Mouse (Mus musculus) hindbrain, embryonic 12.5 days (tissue): ENCODE measurements around the gene Uqcrc1. TPM values are rescaled to one million over a fixed set of nuclear protein-coding genes. Genes with fewer than 3 reads are reported as not detected.

Source experiments
- ATAC-seq: fragments of 200-750 bp; cut with Nextera tagmentation; 2 replicates; pipeline ENCODE4 v1.8.0; 2017; ENCODE audit warnings: moderate TSS enrichment; ENCODE audit not compliant: low FRiP score
- H3K27ac ChIP-seq: fragments of 300-500 bp; sonication (generic); 2 replicates; pipeline ENCODE4 v1.5.1; 2016; ENCODE audit warnings: mild to moderate bottlenecking
- H3K27me3 ChIP-seq: fragments of 300-500 bp; sonication (generic); 2 replicates; pipeline ENCODE4 v1.6.1; 2016; ENCODE audit warnings: mild to moderate bottlenecking
- H3K36me3 ChIP-seq: fragments of 300-500 bp; sonication (generic); 2 replicates; pipeline ENCODE4 v1.6.1; 2016; ENCODE audit warnings: mild to moderate bottlenecking
- H3K4me1 ChIP-seq: fragments of 300-500 bp; sonication (generic); 2 replicates; pipeline ENCODE4 v1.6.1; 2016
- H3K4me2 ChIP-seq: fragments of 300-500 bp; sonication (generic); replicated peaks from 2 replicates; pipeline ENCODE4 v1.6.1; 2016; ENCODE audit warnings: mild to moderate bottlenecking
- H3K4me3 ChIP-seq: fragments of 300-500 bp; sonication (generic); 2 replicates; pipeline ENCODE4 v1.5.1; 2016; ENCODE audit warnings: mild to moderate bottlenecking
- H3K9ac ChIP-seq: fragments of 300-500 bp; sonication (generic); 2 replicates; pipeline ENCODE4 v1.6.1; 2016; ENCODE audit warnings: mild to moderate bottlenecking, moderate library complexity
- H3K9me3 ChIP-seq: fragments of 300-500 bp; sonication (generic); replicated peaks from 2 replicates; pipeline ENCODE4 v1.6.1; 2016; ENCODE audit warnings: mild to moderate bottlenecking
- WGBS: fragments of 180-500 bp; shearing (Covaris S2); methylation state at CpG from one replicate; pipeline ENCODE4 v1.1.7; 2016; 5-methylcytosine and 5-hydroxymethylcytosine counted together
- polyA plus RNA-seq: library from polyadenylated mRNA; unstranded; fragments of >200 nt; fragmentation: Nextera tagmentation; extraction: Ambion mirVana; gene quantifications from 2 replicates; pipeline ENCODE4 v1.2.1, GENCODE M21; 2016

The Uqcrc1 gene
- 346 and 367 TPM in 2 replicates for polyA plus RNA-seq

DNA sequence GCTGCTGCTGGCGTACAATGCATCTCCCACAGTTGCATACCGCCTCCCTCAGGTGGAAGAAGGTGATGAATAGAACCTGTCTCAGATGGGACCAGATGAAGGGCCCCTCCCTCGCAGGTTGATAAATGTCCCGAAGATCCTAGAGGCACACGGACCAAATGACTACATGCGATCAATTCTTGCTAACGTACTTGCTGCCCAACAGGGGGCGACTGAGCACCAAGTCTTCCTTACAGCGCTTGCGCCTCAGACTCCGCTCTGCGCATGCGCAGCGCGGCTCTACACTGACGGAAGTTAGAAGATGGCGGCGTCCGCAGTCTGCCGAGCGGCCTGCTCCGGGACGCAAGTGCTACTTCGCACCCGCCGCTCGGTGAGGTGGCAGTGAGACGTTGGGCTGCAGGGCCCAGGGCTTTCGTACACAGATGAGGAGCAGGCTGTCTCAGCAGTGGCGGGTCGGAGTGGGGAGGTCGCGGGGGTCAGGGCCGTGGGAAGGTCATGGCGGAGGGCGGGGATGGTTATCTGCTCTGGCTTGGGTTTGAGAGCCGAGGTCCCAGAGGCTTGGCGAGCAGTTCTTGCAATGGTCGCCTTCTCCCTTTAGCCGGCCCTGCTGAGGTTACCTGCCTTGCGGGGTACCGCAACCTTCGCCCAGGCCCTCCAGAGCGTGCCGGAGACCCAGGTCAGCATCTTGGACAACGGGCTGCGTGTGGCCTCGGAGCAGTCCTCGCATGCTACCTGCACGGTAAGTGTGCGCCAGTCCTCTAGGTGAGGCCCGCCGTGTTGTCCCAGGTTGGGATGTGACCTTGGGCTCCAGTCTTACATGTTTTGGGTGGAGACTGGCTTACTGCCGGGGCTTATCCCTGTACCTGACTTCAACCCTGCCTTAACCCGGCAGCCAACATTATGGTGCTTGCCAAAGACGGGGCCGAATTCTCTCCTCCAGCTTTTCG, at the start of gene Uqcrc1:
TSS of gene Uqcrc1 (plus strand) at position 216 of the 947 bp plus-strand sequence.
- Histone ChIP-seq H3K9me3 (no peaks in the 10 kb centered on the region), H3K4me3 (peak within 1 kb of the TSS; percentile 94), H3K4me2 (peak within 1 kb of the TSS; percentile 90), H3K27me3 (no peaks in the 10 kb centered on the region), H3K27ac (peak within 1 kb of the TSS; percentile 64; the same call in 1 of the 2 replicates), H3K4me1 (peaks cover 7% of the 10 kb centered on the region), H3K9ac (peak within 1 kb of the TSS; percentile 93), H3K36me3 (peaks cover 29% of the 10 kb centered on the region)
- 1% methylated on average over 57 of the region's 58 CpGs for WGBS
- peak; percentile 90 for ATAC-seq

DNA sequence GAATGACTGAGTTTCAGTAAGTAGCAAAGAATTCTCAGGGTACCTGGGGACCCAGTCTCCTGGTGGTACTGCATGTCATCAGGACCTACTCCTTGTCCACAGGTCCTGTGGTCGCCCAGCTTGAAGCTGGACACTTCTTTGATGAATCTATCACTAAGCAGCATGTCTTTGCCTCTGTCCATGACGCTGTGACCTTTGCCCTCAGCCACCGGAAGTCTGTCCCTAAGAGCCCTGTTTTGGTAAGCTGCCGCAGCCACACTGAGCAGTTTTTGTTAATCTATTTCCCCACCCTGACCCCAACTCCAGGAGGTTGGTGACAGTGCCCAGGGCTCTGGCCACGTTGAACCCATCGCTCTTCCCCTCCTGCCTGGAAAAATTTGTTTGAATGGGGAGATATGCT, 24.1 kb upstream of the Uqcrc1 start:
- no peak overlapping the region for H3K4me3 ChIP-seq
- no peaks in the 10 kb centered on the region for H3K9me3 ChIP-seq
- no peak overlapping the region for H3K4me2 ChIP-seq
- WGBS: 59% methylated on average over 6 of the region's 6 CpGs
- no peaks in the 10 kb centered on the region for H3K27me3 ChIP-seq
- H3K4me1 ChIP-seq: no peaks in the 10 kb centered on the region
- no peak overlapping the region for H3K27ac ChIP-seq
- no peaks in the 10 kb centered on the region for H3K36me3 ChIP-seq
- no peak for ATAC-seq
- no peak overlapping the region for H3K9ac ChIP-seq

DNA sequence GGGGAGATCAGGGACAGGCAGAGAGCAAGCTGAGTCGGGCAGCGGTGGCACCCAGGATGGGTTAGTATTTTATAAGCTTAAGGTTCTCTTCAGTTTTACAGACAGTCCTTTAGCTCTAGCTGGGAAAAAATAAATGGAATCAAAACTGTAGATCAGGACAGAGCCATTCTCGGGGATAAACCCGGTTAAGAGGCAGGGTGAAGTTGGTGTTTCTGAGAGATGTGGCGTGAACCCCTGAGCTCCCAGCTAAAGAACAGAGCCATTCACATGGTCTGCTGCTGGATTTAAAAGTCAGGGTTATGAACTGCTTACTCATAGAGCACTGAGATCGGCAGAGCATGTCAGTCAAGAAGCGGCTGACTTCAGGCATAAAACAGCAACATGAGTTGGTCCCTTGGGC, 23.3 kb upstream of the Uqcrc1 start:
- H3K9ac ChIP-seq: no peak overlapping the region
- no peaks in the 10 kb centered on the region for H3K27me3 ChIP-seq
- no peak overlapping the region for H3K4me3 ChIP-seq
- H3K27ac ChIP-seq: no peak overlapping the region
- 84% methylated on average over 7 of the region's 7 CpGs for WGBS
- ATAC-seq: no peak
- no peaks in the 10 kb centered on the region for H3K36me3 ChIP-seq
- H3K9me3 ChIP-seq: no peaks in the 10 kb centered on the region
- H3K4me2 ChIP-seq: no peak overlapping the region
- H3K4me1 ChIP-seq: no peaks in the 10 kb centered on the region

DNA sequence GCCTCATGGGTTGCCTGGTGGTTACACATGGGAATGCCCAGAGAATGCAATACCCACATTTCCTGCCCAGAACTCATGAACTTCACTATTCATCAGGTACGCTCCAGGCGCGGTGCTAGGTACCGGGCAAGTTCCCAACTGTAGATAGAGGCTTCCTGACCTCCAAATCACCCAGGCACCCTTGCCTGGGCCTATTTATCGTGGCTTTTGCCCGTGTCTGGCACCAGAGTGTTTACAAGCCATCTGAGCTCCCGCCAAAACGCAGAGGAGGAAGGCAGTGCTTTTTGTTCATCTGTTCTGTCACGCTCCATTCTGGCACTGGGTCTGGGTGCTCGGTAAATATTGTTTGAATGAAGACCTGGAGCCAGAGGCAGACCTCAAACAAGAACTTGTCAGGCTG, 22.8 kb upstream of the Uqcrc1 start:
- 81% methylated on average over 10 of the region's 10 CpGs for WGBS
- Histone ChIP-seq H3K4me2 (no peak overlapping the region), H3K4me3 (no peak overlapping the region), H3K9me3 (no peaks in the 10 kb centered on the region), H3K9ac (no peak overlapping the region), H3K4me1 (no peaks in the 10 kb centered on the region), H3K27me3 (no peaks in the 10 kb centered on the region), H3K27ac (no peak overlapping the region), H3K36me3 (no peaks in the 10 kb centered on the region)
- ATAC-seq: no peak

DNA sequence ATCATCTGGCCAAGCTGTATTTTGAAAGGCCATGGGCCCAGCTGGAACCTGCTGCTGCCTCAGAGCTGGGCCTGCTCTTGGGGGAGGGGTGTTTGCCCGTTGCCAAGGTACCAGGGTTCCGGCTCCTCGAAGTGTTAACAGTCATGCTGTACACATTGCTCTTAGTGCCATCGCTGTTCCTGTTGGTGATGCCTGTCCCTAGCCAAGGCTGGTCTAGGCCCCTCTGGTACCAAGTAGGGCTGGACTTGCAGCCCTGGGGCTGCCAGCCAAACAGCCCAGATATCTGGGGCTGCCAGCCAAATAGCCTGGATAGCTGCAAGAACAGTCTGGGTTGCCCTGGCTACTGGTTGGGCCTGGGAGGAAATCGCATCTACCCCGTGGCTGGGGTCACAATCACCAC, 21.9 kb upstream of the Uqcrc1 start, which contains the start of gene Tmem89:
TSS of gene Tmem89 (plus strand) at position 129 of the 400 bp plus-strand sequence.
- Histone ChIP-seq H3K4me3 (no peak within 1 kb of the TSS), H3K4me1 (no peaks in the 10 kb centered on the region), H3K27me3 (no peaks in the 10 kb centered on the region), H3K27ac (no peak within 1 kb of the TSS), H3K9me3 (no peaks in the 10 kb centered on the region), H3K4me2 (no peak within 1 kb of the TSS), H3K36me3 (no peaks in the 10 kb centered on the region), H3K9ac (no peak within 1 kb of the TSS)
- 74% methylated on average over 6 of the region's 6 CpGs for WGBS
- no peak for ATAC-seq

DNA sequence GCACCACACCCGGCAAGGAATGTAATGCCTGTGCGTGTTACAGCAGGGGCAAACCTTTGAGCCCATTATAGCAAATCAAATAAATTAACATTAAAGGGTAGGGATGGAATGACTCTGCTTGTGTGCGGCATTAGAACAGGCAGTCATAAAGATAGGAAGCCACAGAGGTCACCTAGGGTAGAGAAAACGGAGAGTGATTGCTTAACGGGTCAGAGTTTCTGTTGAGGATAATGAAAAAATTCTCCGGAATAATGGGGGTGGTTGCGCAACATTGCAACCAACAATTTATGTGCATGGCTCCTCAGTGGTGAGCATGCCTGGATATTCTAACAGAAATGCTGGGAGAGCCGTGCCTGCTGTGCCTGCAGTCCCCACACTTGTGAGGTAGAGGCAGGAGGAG, 10.5 kb upstream of the Uqcrc1 start:
- ATAC-seq: no peak
- H3K4me3 ChIP-seq: no peak overlapping the region
- H3K4me2 ChIP-seq: no peak overlapping the region
- 83% methylated on average over 8 of the region's 8 CpGs for WGBS
- H3K27ac ChIP-seq: no peak overlapping the region
- H3K9ac ChIP-seq: no peak overlapping the region
- H3K27me3 ChIP-seq: no peaks in the 10 kb centered on the region
- no peaks in the 10 kb centered on the region for H3K4me1 ChIP-seq
- no peaks in the 10 kb centered on the region for H3K9me3 ChIP-seq
- no peaks in the 10 kb centered on the region for H3K36me3 ChIP-seq

DNA sequence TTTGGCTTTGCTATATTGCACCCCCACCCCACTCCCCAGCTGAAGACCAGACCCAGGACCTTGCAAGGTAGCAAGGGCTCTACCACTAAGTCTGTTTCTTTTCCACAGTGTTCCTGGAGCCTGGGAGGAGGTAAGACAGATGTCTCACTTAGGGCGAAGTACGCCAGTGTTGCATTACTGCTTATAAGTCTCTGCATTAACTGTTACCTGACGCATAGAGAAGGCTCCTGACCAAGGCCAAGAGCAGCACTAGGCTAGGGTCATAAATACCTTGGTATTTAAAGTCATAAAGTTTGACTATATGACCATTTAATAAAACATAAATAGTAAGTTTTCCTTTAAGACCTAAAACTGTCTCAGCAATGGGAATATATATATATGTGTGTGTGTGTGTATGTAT, 8.0 kb upstream of the Uqcrc1 start:
- Histone ChIP-seq H3K27me3 (no peaks in the 10 kb centered on the region), H3K9me3 (no peaks in the 10 kb centered on the region), H3K9ac (no peak overlapping the region), H3K4me3 (no peak overlapping the region), H3K4me1 (no peaks in the 10 kb centered on the region), H3K36me3 (no peaks in the 10 kb centered on the region), H3K4me2 (no peak overlapping the region), H3K27ac (no peak overlapping the region)
- ATAC-seq: no peak
- WGBS: 92% methylated on average over 3 of the region's 3 CpGs

DNA sequence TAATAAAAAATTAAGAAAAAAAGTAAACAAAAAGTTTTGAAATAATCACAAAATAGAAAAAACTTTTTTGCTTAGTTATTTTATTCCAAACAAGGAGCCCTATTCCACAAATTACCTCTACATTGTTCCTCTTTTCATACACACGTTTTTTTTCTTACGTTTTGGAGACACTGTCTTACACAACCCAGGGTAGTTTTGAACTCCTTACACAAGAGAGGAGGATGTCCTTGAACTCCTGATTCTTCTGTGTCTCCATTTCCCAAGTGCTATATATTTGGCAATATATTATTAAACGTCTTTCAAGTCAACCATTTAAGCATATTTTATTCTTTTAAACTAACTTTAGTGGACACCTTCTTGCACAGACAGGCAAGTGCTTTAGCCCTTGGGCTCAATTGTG, 442 bp upstream of the Uqcrc1 start:
- peak overlapping the region; percentile 90; the same call in 1 of the 2 replicates for H3K4me2 ChIP-seq
- no peaks in the 10 kb centered on the region for H3K9me3 ChIP-seq
- no peak overlapping the region for H3K27ac ChIP-seq
- ATAC-seq: no peak
- H3K9ac ChIP-seq: no peak overlapping the region
- H3K4me3 ChIP-seq: peak overlapping the region; percentile 94
- peaks cover 23% of the 10 kb centered on the region for H3K36me3 ChIP-seq
- WGBS: 16% methylated on average over 3 of the region's 3 CpGs
- no peaks in the 10 kb centered on the region for H3K27me3 ChIP-seq
- peaks cover 7% of the 10 kb centered on the region for H3K4me1 ChIP-seq

DNA sequence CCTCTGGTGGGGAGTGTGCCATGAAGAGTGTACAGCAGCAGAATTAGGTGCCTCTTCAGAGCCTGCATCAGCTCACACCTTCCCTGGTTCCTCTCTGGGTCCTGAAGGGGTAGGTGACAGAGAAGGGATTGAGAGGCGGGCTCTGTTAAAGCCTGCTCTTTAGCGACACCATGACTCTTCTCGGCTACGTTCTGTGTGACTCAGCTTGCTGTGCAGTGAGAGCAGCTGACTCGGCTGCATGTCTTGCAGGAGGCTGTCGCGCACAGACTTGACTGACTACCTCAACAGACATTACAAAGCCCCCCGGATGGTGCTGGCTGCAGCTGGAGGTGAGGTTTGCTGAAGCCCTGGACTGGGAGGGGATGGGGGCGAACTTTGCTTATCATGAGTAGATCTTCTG, 8.7 kb downstream of the Uqcrc1 start:
- Histone ChIP-seq H3K36me3 (peaks cover 92% of the 10 kb centered on the region), H3K27ac (no peak overlapping the region), H3K27me3 (no peaks in the 10 kb centered on the region), H3K4me1 (peaks cover 10% of the 10 kb centered on the region; the same call in 1 of the 2 replicates), H3K9ac (no peak overlapping the region), H3K4me3 (no peak overlapping the region), H3K9me3 (no peaks in the 10 kb centered on the region), H3K4me2 (no peak overlapping the region)
- WGBS: 81% methylated on average over 9 of the region's 9 CpGs
- no peak for ATAC-seq

DNA sequence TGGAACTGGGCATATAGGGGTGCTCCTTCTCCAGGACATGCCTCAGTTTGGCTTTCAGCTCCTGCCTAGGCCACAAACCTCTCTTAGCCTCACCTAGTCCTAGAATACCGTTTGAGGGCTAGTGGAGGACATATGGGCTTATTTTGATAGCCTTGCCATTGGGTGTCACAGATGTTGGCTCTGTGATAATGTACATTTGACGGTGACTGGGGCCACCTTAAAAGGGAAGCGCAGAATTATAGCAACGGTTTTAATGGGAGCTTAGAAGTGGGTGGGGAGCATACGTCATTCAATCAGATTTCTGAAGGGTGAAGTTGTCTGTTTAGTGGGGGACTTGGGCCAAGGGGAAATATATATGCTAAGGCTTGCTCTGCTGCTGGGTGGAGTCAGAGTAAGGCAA, 9.2 kb downstream of the Uqcrc1 start:
- H3K9ac ChIP-seq: no peak overlapping the region
- no peak overlapping the region for H3K27ac ChIP-seq
- H3K4me2 ChIP-seq: no peak overlapping the region
- peaks cover 10% of the 10 kb centered on the region; the same call in 1 of the 2 replicates for H3K4me1 ChIP-seq
- 88% methylated on average over 5 of the region's 5 CpGs for WGBS
- H3K27me3 ChIP-seq: no peaks in the 10 kb centered on the region
- no peaks in the 10 kb centered on the region for H3K9me3 ChIP-seq
- no peak overlapping the region for H3K4me3 ChIP-seq
- H3K36me3 ChIP-seq: peaks cover 93% of the 10 kb centered on the region
- no peak for ATAC-seq

DNA sequence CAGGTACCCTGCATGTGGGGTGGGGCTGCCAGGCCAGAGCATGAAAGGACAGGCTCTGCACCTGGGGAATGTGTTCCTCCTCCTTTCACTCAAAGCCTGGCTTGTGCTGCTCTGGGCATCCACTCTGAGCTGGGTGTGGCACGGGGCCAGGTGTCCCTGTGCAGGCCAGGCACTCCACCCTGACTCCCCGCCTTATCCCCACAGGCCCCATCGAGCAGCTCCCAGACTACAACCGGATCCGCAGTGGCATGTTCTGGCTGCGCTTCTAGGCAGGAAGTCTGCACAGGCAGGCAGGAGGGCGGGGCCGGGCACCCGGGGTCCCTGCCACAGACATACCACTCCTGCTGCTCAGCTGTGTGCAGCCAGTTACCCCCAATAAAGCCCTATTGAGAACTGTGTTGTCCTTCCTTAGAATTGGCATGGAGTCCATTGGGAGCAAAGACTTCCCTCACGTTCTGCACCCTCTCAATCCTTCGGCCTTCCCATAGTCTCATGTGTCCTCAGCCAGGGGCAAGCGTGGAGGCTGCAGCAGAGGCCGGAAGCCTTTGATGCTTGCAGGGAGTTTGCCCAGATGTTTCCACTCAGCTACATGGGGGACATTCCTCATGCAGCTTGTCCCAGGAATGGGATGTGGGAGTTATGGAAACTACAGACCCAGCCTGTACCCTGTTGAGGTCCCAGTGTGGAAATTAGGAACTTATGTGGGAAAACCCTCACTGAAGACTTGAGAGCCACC, 13.0 kb downstream of the Uqcrc1 start:
- Histone ChIP-seq H3K27me3 (peaks cover 23% of the 10 kb centered on the region), H3K4me2 (no peak overlapping the region), H3K4me1 (peaks cover 13% of the 10 kb centered on the region; the same call in 1 of the 2 replicates), H3K9ac (no peak overlapping the region), H3K27ac (no peak overlapping the region), H3K9me3 (no peaks in the 10 kb centered on the region), H3K4me3 (no peak overlapping the region), H3K36me3 (peaks cover 68% of the 10 kb centered on the region)
- no peak for ATAC-seq
- WGBS: 63% methylated on average over 13 of the region's 13 CpGs

DNA sequence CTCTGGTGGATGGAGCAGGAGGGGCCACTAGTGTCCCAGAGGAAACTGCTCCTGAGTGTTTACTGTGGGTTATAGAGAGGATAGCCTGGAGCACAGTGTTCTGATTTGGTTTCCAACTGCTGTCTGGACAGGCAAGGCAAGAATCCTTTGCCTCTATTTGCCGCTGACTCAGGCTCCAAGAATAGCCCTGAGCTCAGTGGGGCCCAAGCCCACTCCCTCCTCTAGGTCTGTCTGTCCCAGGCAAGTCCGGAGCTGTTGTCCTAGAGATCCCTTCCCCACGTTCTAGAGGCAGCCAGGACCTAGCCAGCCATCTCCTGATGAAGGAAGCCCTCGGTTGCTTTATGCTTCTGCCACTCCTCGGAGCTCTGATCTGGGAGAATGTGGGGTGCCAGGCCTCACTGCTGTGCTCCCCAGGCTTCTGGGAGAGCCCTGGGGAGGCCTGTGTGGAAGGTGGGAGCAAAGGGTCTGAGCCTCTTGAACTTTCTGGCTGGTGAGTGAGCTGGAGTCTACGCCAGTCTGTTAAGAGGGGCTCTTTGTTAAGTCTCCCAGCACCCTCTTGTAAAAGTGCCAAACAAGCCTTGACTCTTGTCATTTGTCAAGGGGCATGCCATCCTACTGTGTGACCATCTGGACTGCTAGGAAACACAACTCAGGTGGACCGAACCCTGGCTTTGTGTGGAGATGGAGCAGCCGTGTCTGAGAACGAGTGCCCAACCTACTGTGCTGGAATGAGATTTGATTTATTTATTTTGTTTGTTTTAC, 13.7 kb downstream of the Uqcrc1 start:
- no peak overlapping the region for H3K9ac ChIP-seq
- peaks cover 25% of the 10 kb centered on the region for H3K27me3 ChIP-seq
- H3K4me3 ChIP-seq: no peak overlapping the region
- H3K4me2 ChIP-seq: no peak overlapping the region
- WGBS: 80% methylated on average over 9 of the region's 9 CpGs
- H3K4me1 ChIP-seq: peaks cover 13% of the 10 kb centered on the region; the same call in 1 of the 2 replicates
- no peaks in the 10 kb centered on the region for H3K9me3 ChIP-seq
- no peak overlapping the region for H3K27ac ChIP-seq
- peaks cover 60% of the 10 kb centered on the region for H3K36me3 ChIP-seq
- ATAC-seq: no peak
